Mouse (Mus musculus): ENCODE measurements around the gene Atp1a3. TPM values are rescaled to one million over a fixed set of nuclear protein-coding genes. Genes with fewer than 3 reads are reported as not detected.
A peak's percentile ranks its signal among the peaks of the same experiment; 100 is the strongest.
"Not testable (repeated sequence)": the region's sequence is repeated elsewhere in the genome, so short reads cannot be mapped to it uniquely, and the experiment has no call there.

The Atp1a3 gene
- 0.27 and 0.68 TPM in 2 replicates for polyA plus RNA-seq (2014; fragmentation: Nextera tagmentation; extraction: Ambion mirVana)

GRCm38 (mm10) chr7:25005421-25006065 lies at the start of gene Atp1a3:
Atp1a3 (minus strand) TSS chr7:25005958.
- under 1% methylated on average over 49 of the region's 54 CpGs for WGBS
- H3K36me3 ChIP-seq (ENCODE audit: control insufficient read depth, insufficient read depth, low read length), result no peaks in the 10 kb centered on the region
- peak within 1 kb of the TSS; percentile 41 for H3K4me2 ChIP-seq (replicated peaks; ENCODE audit: low read depth, low read length)
- no peaks in the 10 kb centered on the region for H3K9me3 ChIP-seq (ENCODE audit: control insufficient read depth, low read length)
- peaks cover 61% of the 10 kb centered on the region for H3K27me3 ChIP-seq (ENCODE audit: control insufficient read depth, insufficient read depth, low read length)
- H3K4me1 ChIP-seq (ENCODE audit: control insufficient read depth, insufficient read depth, low read length), result 0 out of 2 replicates have a peak, but pooled peaks cover 5% of the 10 kb centered on the region
- peak within 1 kb of the TSS; percentile 30 for H3K4me3 ChIP-seq (ENCODE audit: low read length)
- H3K27ac ChIP-seq (ENCODE audit: low read depth, low read length), result no peak within 1 kb of the TSS
- no peak within 1 kb of the TSS; the same call in 1 of the 2 replicates for H3K9ac ChIP-seq (ENCODE audit: low read depth, low read length)
- ATAC-seq (ENCODE audit: low FRiP score, low TSS enrichment), result peak; percentile 65; the same call in 1 of the 2 replicates

- H3K4me3 ChIP-seq (ENCODE audit: low read length), result no peak overlapping the region
- WGBS, result 93% methylated on average over 3 of the region's 3 CpGs
- peaks cover 40% of the 10 kb centered on the region for H3K36me3 ChIP-seq (ENCODE audit: control insufficient read depth, insufficient read depth, low read length)
- no peaks in the 10 kb centered on the region for H3K9me3 ChIP-seq (ENCODE audit: control insufficient read depth, low read length)
- H3K4me1 ChIP-seq (ENCODE audit: control insufficient read depth, insufficient read depth, low read length), result no peaks in the 10 kb centered on the region
- H3K27me3 ChIP-seq (ENCODE audit: control insufficient read depth, insufficient read depth, low read length), result no peaks in the 10 kb centered on the region
- no peak overlapping the region for H3K9ac ChIP-seq (ENCODE audit: low read depth, low read length)
- H3K27ac ChIP-seq (ENCODE audit: low read depth, low read length), result no peak overlapping the region
- no peak overlapping the region for H3K4me2 ChIP-seq (replicated peaks; ENCODE audit: low read depth, low read length)
- no peak for ATAC-seq (ENCODE audit: low FRiP score, low TSS enrichment)
These were observed 46.8 kb upstream of the Atp1a3 start for GRCm38 (mm10) chr7:25052587-25052986.

- no peak for ATAC-seq (ENCODE audit: low FRiP score, low TSS enrichment)
- H3K27me3 ChIP-seq (ENCODE audit: control insufficient read depth, insufficient read depth, low read length), result no peaks in the 10 kb centered on the region
- H3K4me1 ChIP-seq (ENCODE audit: control insufficient read depth, insufficient read depth, low read length), result no peaks in the 10 kb centered on the region
- 55% methylated on average over 16 of the region's 16 CpGs for WGBS
- H3K4me3 ChIP-seq (ENCODE audit: low read length), result no peak overlapping the region
- H3K36me3 ChIP-seq (ENCODE audit: control insufficient read depth, insufficient read depth, low read length), result peaks cover 34% of the 10 kb centered on the region
- no peaks in the 10 kb centered on the region for H3K9me3 ChIP-seq (ENCODE audit: control insufficient read depth, low read length)
- H3K27ac ChIP-seq (ENCODE audit: low read depth, low read length), result no peak overlapping the region
- H3K4me2 ChIP-seq (replicated peaks; ENCODE audit: low read depth, low read length), result no peak overlapping the region
- H3K9ac ChIP-seq (ENCODE audit: low read depth, low read length), result no peak overlapping the region
These were observed 43.7 kb upstream of the Atp1a3 start for GRCm38 (mm10) chr7:25049295-25049930.

GRCm38 (mm10) chr7:25047363-25047762 lies 41.6 kb upstream of the Atp1a3 start:
- Histone ChIP-seq H3K27ac (ENCODE audit: low read depth, low read length) (no peak overlapping the region), H3K4me1 (ENCODE audit: control insufficient read depth, insufficient read depth, low read length) (no peaks in the 10 kb centered on the region), H3K9ac (ENCODE audit: low read depth, low read length) (no peak overlapping the region), H3K27me3 (ENCODE audit: control insufficient read depth, insufficient read depth, low read length) (no peaks in the 10 kb centered on the region), H3K9me3 (ENCODE audit: control insufficient read depth, low read length) (no peaks in the 10 kb centered on the region), H3K4me3 (ENCODE audit: low read length) (no peak overlapping the region), H3K4me2 (replicated peaks; ENCODE audit: low read depth, low read length) (no peak overlapping the region), H3K36me3 (ENCODE audit: control insufficient read depth, insufficient read depth, low read length) (peaks cover 41% of the 10 kb centered on the region)
- WGBS, result 90% methylated on average over 8 of the region's 8 CpGs
- ATAC-seq (ENCODE audit: low FRiP score, low TSS enrichment), result no peak

GRCm38 (mm10) chr7:25044599-25044998 lies 38.8 kb upstream of the Atp1a3 start:
- H3K9me3 ChIP-seq (ENCODE audit: control insufficient read depth, low read length); H3K4me3 ChIP-seq (ENCODE audit: low read length); ATAC-seq (ENCODE audit: low FRiP score, low TSS enrichment); H3K4me1 ChIP-seq (ENCODE audit: control insufficient read depth, insufficient read depth, low read length); H3K27ac ChIP-seq (ENCODE audit: low read depth, low read length); H3K4me2 ChIP-seq (replicated peaks; ENCODE audit: low read depth, low read length); H3K9ac ChIP-seq (ENCODE audit: low read depth, low read length); H3K27me3 ChIP-seq (ENCODE audit: control insufficient read depth, insufficient read depth, low read length): not testable (repeated sequence)
- WGBS, result 96% methylated on average over 7 of the region's 7 CpGs
- H3K36me3 ChIP-seq (ENCODE audit: control insufficient read depth, insufficient read depth, low read length), result peaks cover 50% of the 10 kb centered on the region

- WGBS, result 87% methylated on average over 12 of the region's 12 CpGs
- H3K27ac ChIP-seq (ENCODE audit: low read depth, low read length), result no peak overlapping the region
- H3K27me3 ChIP-seq (ENCODE audit: control insufficient read depth, insufficient read depth, low read length), result no peaks in the 10 kb centered on the region
- no peak overlapping the region for H3K9ac ChIP-seq (ENCODE audit: low read depth, low read length)
- no peaks in the 10 kb centered on the region for H3K4me1 ChIP-seq (ENCODE audit: control insufficient read depth, insufficient read depth, low read length)
- H3K4me3 ChIP-seq (ENCODE audit: low read length), result no peak overlapping the region
- no peak for ATAC-seq (ENCODE audit: low FRiP score, low TSS enrichment)
- no peak overlapping the region for H3K4me2 ChIP-seq (replicated peaks; ENCODE audit: low read depth, low read length)
- H3K9me3 ChIP-seq (ENCODE audit: control insufficient read depth, low read length), result no peaks in the 10 kb centered on the region
- H3K36me3 ChIP-seq (ENCODE audit: control insufficient read depth, insufficient read depth, low read length), result peaks cover 47% of the 10 kb centered on the region
These were observed 36.2 kb upstream of the Atp1a3 start for GRCm38 (mm10) chr7:25041921-25042320.

GRCm38 (mm10) chr7:25035916-25036315 lies 30.2 kb upstream of the Atp1a3 start:
- Histone ChIP-seq H3K4me3 (ENCODE audit: low read length) (no peak overlapping the region), H3K27me3 (ENCODE audit: control insufficient read depth, insufficient read depth, low read length) (no peaks in the 10 kb centered on the region), H3K27ac (ENCODE audit: low read depth, low read length) (no peak overlapping the region), H3K9me3 (ENCODE audit: control insufficient read depth, low read length) (no peaks in the 10 kb centered on the region), H3K9ac (ENCODE audit: low read depth, low read length) (no peak overlapping the region), H3K4me1 (ENCODE audit: control insufficient read depth, insufficient read depth, low read length) (no peaks in the 10 kb centered on the region), H3K36me3 (ENCODE audit: control insufficient read depth, insufficient read depth, low read length) (peaks cover 20% of the 10 kb centered on the region; the same call in 1 of the 2 replicates), H3K4me2 (replicated peaks; ENCODE audit: low read depth, low read length) (no peak overlapping the region)
- WGBS, result 60% methylated on average over 7 of the region's 7 CpGs
- no peak for ATAC-seq (ENCODE audit: low FRiP score, low TSS enrichment)

GRCm38 (mm10) chr7:25034796-25035195 lies 29.0 kb upstream of the Atp1a3 start:
- Histone ChIP-seq H3K27ac (ENCODE audit: low read depth, low read length) (no peak overlapping the region), H3K4me2 (replicated peaks; ENCODE audit: low read depth, low read length) (no peak overlapping the region), H3K27me3 (ENCODE audit: control insufficient read depth, insufficient read depth, low read length) (no peaks in the 10 kb centered on the region), H3K9me3 (ENCODE audit: control insufficient read depth, low read length) (no peaks in the 10 kb centered on the region), H3K9ac (ENCODE audit: low read depth, low read length) (no peak overlapping the region), H3K4me3 (ENCODE audit: low read length) (no peak overlapping the region), H3K36me3 (ENCODE audit: control insufficient read depth, insufficient read depth, low read length) (peaks cover 18% of the 10 kb centered on the region; the same call in 1 of the 2 replicates), H3K4me1 (ENCODE audit: control insufficient read depth, insufficient read depth, low read length) (no peaks in the 10 kb centered on the region)
- 93% methylated on average over 4 of the region's 4 CpGs for WGBS
- no peak for ATAC-seq (ENCODE audit: low FRiP score, low TSS enrichment)

GRCm38 (mm10) chr7:25031528-25031927 lies 25.8 kb upstream of the Atp1a3 start:
- WGBS, result 75% methylated on average over 3 of the region's 3 CpGs
- ATAC-seq (ENCODE audit: low FRiP score, low TSS enrichment), result no peak
- Histone ChIP-seq H3K4me2 (replicated peaks; ENCODE audit: low read depth, low read length) (no peak overlapping the region), H3K4me3 (ENCODE audit: low read length) (no peak overlapping the region), H3K9me3 (ENCODE audit: control insufficient read depth, low read length) (no peaks in the 10 kb centered on the region), H3K4me1 (ENCODE audit: control insufficient read depth, insufficient read depth, low read length) (no peaks in the 10 kb centered on the region), H3K27ac (ENCODE audit: low read depth, low read length) (no peak overlapping the region), H3K9ac (ENCODE audit: low read depth, low read length) (no peak overlapping the region), H3K36me3 (ENCODE audit: control insufficient read depth, insufficient read depth, low read length) (peaks cover 21% of the 10 kb centered on the region; the same call in 1 of the 2 replicates), H3K27me3 (ENCODE audit: control insufficient read depth, insufficient read depth, low read length) (no peaks in the 10 kb centered on the region)
